Mouse (Mus musculus) forebrain, postnatal 0 days (tissue): Measurements from ENCODE around the gene Borcs8. TPM values are rescaled to one million over a fixed set of nuclear protein-coding genes. Genes with fewer than 3 reads are reported as not detected.

ENCODE experiments used
- ATAC-seq: fragments of 200-750 bp; cut with Nextera tagmentation; 2 replicates; pipeline ENCODE4 v1.8.0; 2017; ENCODE audit warnings: mild to moderate bottlenecking, moderate library complexity
- DNase-seq: peaks from one replicate; pipeline ENCODE4 v3.0.0-alpha.2; 2015
- H3K27ac ChIP-seq: fragments of 300-500 bp; sonication (generic); 2 replicates; pipeline ENCODE4 v1.5.1; 2014; ENCODE audit warnings: low read depth, mild to moderate bottlenecking, antibody characterized with exemption, low read length, moderate library complexity, mixed read lengths
- H3K27me3 ChIP-seq: fragments of 300-500 bp; sonication (generic); 2 replicates; pipeline ENCODE4 v1.6.1; 2014; ENCODE audit warnings: mild to moderate bottlenecking, low read length, mixed read lengths; ENCODE audit not compliant: insufficient read depth
- H3K36me3 ChIP-seq: fragments of 300-500 bp; sonication (generic); 2 replicates; pipeline ENCODE4 v1.6.1; 2014; ENCODE audit warnings: mild to moderate bottlenecking, moderate library complexity; ENCODE audit not compliant: insufficient read depth
- H3K4me1 ChIP-seq: fragments of 300-500 bp; sonication (generic); 2 replicates; pipeline ENCODE4 v1.6.1; 2014; ENCODE audit warnings: antibody characterized with exemption; ENCODE audit not compliant: insufficient read depth
- H3K4me2 ChIP-seq: fragments of 300-500 bp; sonication (generic); 2 replicates; pipeline ENCODE4 v1.6.1; 2014; ENCODE audit warnings: low read depth, mild to moderate bottlenecking, moderate library complexity
- H3K4me3 ChIP-seq: fragments of 300-500 bp; sonication (generic); 2 replicates; pipeline ENCODE4 v1.5.1; 2014; ENCODE audit warnings: low read depth, low read length, mixed read lengths
- H3K9ac ChIP-seq: fragments of 300-500 bp; sonication (generic); 2 replicates; pipeline ENCODE4 v1.6.1; 2014; ENCODE audit warnings: mild to moderate bottlenecking
- H3K9me3 ChIP-seq: fragments of 300-500 bp; sonication (generic); 2 replicates; pipeline ENCODE4 v1.6.1; 2016; ENCODE audit warnings: low read length
- CTCF ChIP-seq: sonication (generic); IDR thresholded peaks from 2 replicates; pipeline ENCODE4 v1.5.1; 2016; ENCODE audit warnings: antibody characterized with exemption, control low read depth, low read depth
- WGBS: fragments of 180-500 bp; shearing (Covaris S2); extraction: QIAGEN DNeasy Blood & Tissue Kit; methylation state at CpG from one replicate; pipeline ENCODE4 v1.1.7; 2014; 5-methylcytosine and 5-hydroxymethylcytosine counted together
- polyA plus RNA-seq: library from polyadenylated mRNA; unstranded; fragments of >200 nt; fragmentation: Nextera tagmentation; extraction: Ambion mirVana; gene quantifications from 2 replicates; pipeline ENCODE4 v1.2.1, GENCODE M21; 2015
- total RNA-seq: library from RNA; depleted of rRNA; stranded (reverse); fragments of >200 nt; gene quantifications from 2 replicates; pipeline ENCODE4 v1.2.3, GENCODE M21; 2014

Gene Borcs8
- total and polyA plus RNA-seq, 2 experiments from 2014 or later, result 56.5 to 59.3 TPM

- no peak for TF ChIP-seq CTCF
- 0 out of 2 replicates have a peak, but pooled peaks have one; percentile 7 for ATAC-seq
Measured at GRCm38 (mm10) chr8:70111192-70111795, 28.0 kb upstream of the Borcs8 start.

GRCm38 (mm10) chr8:70112401-70113016 lies 26.8 kb upstream of the Borcs8 start:
- peak; percentile 34; the same call in 1 of the 2 replicates for ATAC-seq
- H3K4me3 ChIP-seq, result no peak overlapping the region
- no peak overlapping the region for H3K4me2 ChIP-seq
- H3K9ac ChIP-seq, result no peak overlapping the region
- peak; percentile 46 for DNase-seq
- H3K27me3 ChIP-seq, result no peaks in the 10 kb centered on the region
- peaks cover 90% of the 10 kb centered on the region for H3K36me3 ChIP-seq
- no peak overlapping the region for H3K27ac ChIP-seq
- no peak for TF ChIP-seq CTCF
- WGBS, result 19% methylated on average over 43 of the region's 43 CpGs
- H3K4me1 ChIP-seq, result peaks cover 7% of the 10 kb centered on the region; the same call in 1 of the 2 replicates
- no peaks in the 10 kb centered on the region for H3K9me3 ChIP-seq

More at GRCm38 (mm10) chr8:70111192-70111795, 28.0 kb upstream of the Borcs8 start:
- DNase-seq, result peak; percentile 25
- 68% methylated on average over 23 of the region's 23 CpGs for WGBS
- H3K4me2 ChIP-seq, result no peak overlapping the region
- H3K27ac ChIP-seq, result no peak overlapping the region
- no peaks in the 10 kb centered on the region for H3K9me3 ChIP-seq
- no peak overlapping the region for H3K4me3 ChIP-seq
- no peaks in the 10 kb centered on the region for H3K27me3 ChIP-seq
- H3K9ac ChIP-seq, result no peak overlapping the region
- peaks cover 96% of the 10 kb centered on the region for H3K36me3 ChIP-seq
- H3K4me1 ChIP-seq, result no peaks in the 10 kb centered on the region

GRCm38 (mm10) chr8:70114488-70114887 lies 24.8 kb upstream of the Borcs8 start:
- no peak for ATAC-seq
- no peaks in the 10 kb centered on the region for H3K9me3 ChIP-seq
- H3K9ac ChIP-seq, result no peak overlapping the region
- H3K4me3 ChIP-seq, result no peak overlapping the region
- H3K4me2 ChIP-seq, result no peak overlapping the region
- 34% methylated on average over 6 of the region's 6 CpGs for WGBS
- H3K4me1 ChIP-seq, result peaks cover 13% of the 10 kb centered on the region; the same call in 1 of the 2 replicates
- DNase-seq, result no peak
- TF ChIP-seq CTCF, result no peak
- H3K36me3 ChIP-seq, result peaks cover 71% of the 10 kb centered on the region
- no peaks in the 10 kb centered on the region for H3K27me3 ChIP-seq
- no peak overlapping the region for H3K27ac ChIP-seq

GRCm38 (mm10) chr8:70114892-70115291 lies 24.4 kb upstream of the Borcs8 start:
- H3K9ac ChIP-seq, result no peak overlapping the region
- no peaks in the 10 kb centered on the region for H3K9me3 ChIP-seq
- peaks cover 13% of the 10 kb centered on the region; the same call in 1 of the 2 replicates for H3K4me1 ChIP-seq

GRCm38 (mm10) chr8:70117611-70118010 lies 21.7 kb upstream of the Borcs8 start:
- DNase-seq, result no peak
- no peak for ATAC-seq
- peak overlapping the region; percentile 29 for H3K27ac ChIP-seq
- H3K4me3 ChIP-seq, result peak overlapping the region; percentile 65; the same call in 1 of the 2 replicates
- H3K36me3 ChIP-seq, result peaks cover 39% of the 10 kb centered on the region
- TF ChIP-seq CTCF, result no peak
- WGBS, result 7% methylated on average over 9 of the region's 9 CpGs
- no peaks in the 10 kb centered on the region for H3K27me3 ChIP-seq
- H3K4me1 ChIP-seq, result peaks cover 13% of the 10 kb centered on the region; the same call in 1 of the 2 replicates
- no peaks in the 10 kb centered on the region for H3K9me3 ChIP-seq
- peak overlapping the region; percentile 39; the same call in 1 of the 2 replicates for H3K9ac ChIP-seq
- H3K4me2 ChIP-seq, result peak overlapping the region; percentile 79

More at GRCm38 (mm10) chr8:70114892-70115291, 24.4 kb upstream of the Borcs8 start:
- Histone ChIP-seq H3K27me3 (no peaks in the 10 kb centered on the region), H3K4me2 (no peak overlapping the region), H3K36me3 (peaks cover 67% of the 10 kb centered on the region), H3K27ac (no peak overlapping the region), H3K4me3 (no peak overlapping the region)
- no peak for TF ChIP-seq CTCF
- 67% methylated on average over 13 of the region's 13 CpGs for WGBS
- no peak for DNase-seq
- ATAC-seq, result no peak

GRCm38 (mm10) chr8:70118726-70119700 lies 20.3 kb upstream of the Borcs8 start:
- WGBS, result 2% methylated on average over 17 of the region's 17 CpGs
- DNase-seq (peak; percentile 90), ATAC-seq (peak; percentile 93)
- Histone ChIP-seq H3K4me1 (peaks cover 13% of the 10 kb centered on the region; the same call in 1 of the 2 replicates), H3K36me3 (peaks cover 27% of the 10 kb centered on the region), H3K27me3 (no peaks in the 10 kb centered on the region), H3K4me3 (peak overlapping the region; percentile 65), H3K9ac (peak overlapping the region; percentile 81), H3K9me3 (no peaks in the 10 kb centered on the region), H3K4me2 (peak overlapping the region; percentile 79), H3K27ac (peak overlapping the region; percentile 98)
- peak; percentile 61 for TF ChIP-seq CTCF
